Mouse (Mus musculus): ENCODE data around the gene Fzd2.

- TF ChIP-seq CTCF (IDR thresholded peaks at IDR 0.05; ENCODE audit: low read depth), result no peak
- TF ChIP-seq EP300 (IDR thresholded peaks at IDR 0.05; ENCODE audit: low read depth), result no peak
Measured at GRCm38 (mm10) chr11:102576050-102576754, 28.0 kb upstream of the Fzd2 start.

Measured in liver, embryonic 14.5 days (tissue).